Comparison of ENCODE assay signal across 10 mouse cellular contexts in genomic region chr9:106451298-106451697, GRCm38 (mm10). TPM values are rescaled to one million over a fixed set of nuclear protein-coding genes. Genes with fewer than 3 reads are reported as not detected.
DNase-seq lines count a peak whose midpoint lies in the region; ATAC-seq lines count a peak whose summit lies in the region.
"Had no signal": no experiment of that assay in that cellular context is flagged by ENCODE, and none has a peak within 500 bp of the region (broad histone marks: within the 10 kb centered on the region; RNA-seq: fewer than 3 reads in every experiment).

No protein-coding gene starts in this region.

- H3K9ac ChIP-seq in kidney, embryonic 14.5 days (ENCODE audit: low read depth, low read length), result no peak overlapping the region
- H3K9ac ChIP-seq in embryonic facial prominence, embryonic 13.5 days, result 0 out of 2 replicates have a peak overlapping the region, but pooled peaks have one; percentile 1
- no peak overlapping the region for H3K9ac ChIP-seq in liver, embryonic 13.5 days
- H3K9ac ChIP-seq: midbrain, embryonic 12.5 days had no signal

- no peak for ATAC-seq in kidney, embryonic 14.5 days (ENCODE audit: low FRiP score, low TSS enrichment)
- no peak for ATAC-seq in embryonic facial prominence, embryonic 13.5 days (ENCODE audit: insufficient number of reproducible peaks, insufficient read depth, low FRiP score, low TSS enrichment, low read depth)
- ATAC-seq in liver, embryonic 13.5 days (ENCODE audit: low read depth), result no peak

- H3K4me1 ChIP-seq in kidney, embryonic 14.5 days (ENCODE audit: control insufficient read depth, insufficient read depth, low read length), result peaks cover 68% of the 10 kb centered on the region
- peaks cover 86% of the 10 kb centered on the region for H3K4me1 ChIP-seq in embryonic facial prominence, embryonic 13.5 days
- peaks cover 91% of the 10 kb centered on the region for H3K4me1 ChIP-seq in liver, embryonic 13.5 days (replicated peaks)

- 61% methylated on average over 11 of the region's 11 CpGs for WGBS in kidney, embryonic 14.5 days
- 76% methylated on average over 11 of the region's 11 CpGs for WGBS in embryonic facial prominence, embryonic 13.5 days
- 69% methylated on average over 11 of the region's 11 CpGs for WGBS in liver, embryonic 13.5 days (ENCODE audit: insufficient replicate concordance)

- H3K9me3 ChIP-seq in kidney, embryonic 14.5 days (ENCODE audit: control insufficient read depth, low read length), result no peaks in the 10 kb centered on the region
- H3K9me3 ChIP-seq in embryonic facial prominence, embryonic 13.5 days, result no peaks in the 10 kb centered on the region
- no peaks in the 10 kb centered on the region for H3K9me3 ChIP-seq in liver, embryonic 13.5 days (replicated peaks)
- H3K9me3 ChIP-seq: midbrain, embryonic 12.5 days had no signal

- DNase-seq in cerebellum, adult 9-11 months, result peak; percentile 70
- no peak for DNase-seq in cerebellum, adult 8-10 months
- no peak for DNase-seq in kidney, adult 18-20 months
- DNase-seq in liver, embryonic 13.5 days, result no peak
- DNase-seq in urinary bladder, postnatal 25 days (ENCODE audit: low spot score), result no peak
- DNase-seq in ovary, postnatal 36 days (ENCODE audit: low spot score), result no peak
- DNase-seq: layer of hippocampus, postnatal 36 days had no signal

- H3K27ac ChIP-seq in kidney, embryonic 14.5 days (ENCODE audit: low read depth, low read length), result peak overlapping the region; percentile 32; the same call in 1 of the 2 replicates
- H3K27ac ChIP-seq in embryonic facial prominence, embryonic 13.5 days, result peak overlapping the region; percentile 68
- no peak overlapping the region for H3K27ac ChIP-seq in liver, embryonic 13.5 days
- H3K27ac ChIP-seq: midbrain, embryonic 12.5 days had no signal

- H3K4me2 ChIP-seq in kidney, embryonic 14.5 days (replicated peaks; ENCODE audit: low read depth, low read length), result peak overlapping the region; percentile 30; the same call in 1 of the 2 replicates
- peak overlapping the region; percentile 44; the same call in 1 of the 2 replicates for H3K4me2 ChIP-seq in embryonic facial prominence, embryonic 13.5 days
- H3K4me2 ChIP-seq in liver, embryonic 13.5 days, result peak overlapping the region; percentile 20; the same call in 1 of the 2 replicates

- H3K36me3 ChIP-seq in kidney, embryonic 14.5 days (ENCODE audit: control insufficient read depth, insufficient read depth, low read length), result no peaks in the 10 kb centered on the region
- H3K36me3 ChIP-seq in embryonic facial prominence, embryonic 13.5 days, result 0 out of 2 replicates have a peak, but pooled peaks cover 5% of the 10 kb centered on the region
- no peaks in the 10 kb centered on the region for H3K36me3 ChIP-seq in liver, embryonic 13.5 days

- H3K27me3 ChIP-seq in kidney, embryonic 14.5 days (ENCODE audit: control insufficient read depth, insufficient read depth, low read length), result no peaks in the 10 kb centered on the region
- H3K27me3 ChIP-seq in embryonic facial prominence, embryonic 13.5 days, result no peaks in the 10 kb centered on the region
- H3K27me3 ChIP-seq in liver, embryonic 13.5 days, result peaks cover 48% of the 10 kb centered on the region
- H3K27me3 ChIP-seq: midbrain, embryonic 12.5 days had no signal

- H3K4me3 ChIP-seq in kidney, embryonic 14.5 days (ENCODE audit: low read length), result no peak overlapping the region
- H3K4me3 ChIP-seq in embryonic facial prominence, embryonic 13.5 days, result no peak overlapping the region
- no peak overlapping the region for H3K4me3 ChIP-seq in liver, embryonic 13.5 days (replicated peaks)
- H3K4me3 ChIP-seq: midbrain, embryonic 12.5 days had no signal

RNA-seq across cellular contexts. Expression of gene Pcbp4, which starts 1.8 kb away (rescaled TPM):
- polyA plus RNA-seq in kidney, embryonic 14.5 days (2014; fragmentation: Nextera tagmentation; extraction: Ambion mirVana), result 129 and 147 TPM in 2 replicates
- polyA plus RNA-seq in embryonic facial prominence, embryonic 13.5 days (2015; fragmentation: Nextera tagmentation; extraction: Ambion mirVana), result 128 and 133 TPM in 2 replicates
- polyA plus RNA-seq in liver, embryonic 13.5 days (2015; fragmentation: Nextera tagmentation; extraction: Ambion mirVana), result 12.7 and 13.2 TPM in 2 replicates

RNA-seq across cellular contexts. Expression of gene Abhd14a, which starts 3.8 kb away (rescaled TPM):
- polyA plus RNA-seq in kidney, embryonic 14.5 days (2014; fragmentation: Nextera tagmentation; extraction: Ambion mirVana), result 50.2 and 58.8 TPM in 2 replicates
- 74.4 and 75.2 TPM in 2 replicates for polyA plus RNA-seq in embryonic facial prominence, embryonic 13.5 days (2015; fragmentation: Nextera tagmentation; extraction: Ambion mirVana)
- 24.4 and 26.3 TPM in 2 replicates for polyA plus RNA-seq in liver, embryonic 13.5 days (2015; fragmentation: Nextera tagmentation; extraction: Ambion mirVana)

RNA-seq across cellular contexts. Expression of gene Abhd14b, which starts 4.0 kb away (rescaled TPM):
- 18.7 and 25.6 TPM in 2 replicates for polyA plus RNA-seq in kidney, embryonic 14.5 days (2014; fragmentation: Nextera tagmentation; extraction: Ambion mirVana)
- polyA plus RNA-seq in embryonic facial prominence, embryonic 13.5 days (2015; fragmentation: Nextera tagmentation; extraction: Ambion mirVana), result 21.4 and 23.4 TPM in 2 replicates
- 16.7 and 18.2 TPM in 2 replicates for polyA plus RNA-seq in liver, embryonic 13.5 days (2015; fragmentation: Nextera tagmentation; extraction: Ambion mirVana)

RNA-seq across cellular contexts. Expression of gene Acy1, which starts 13.2 kb away (rescaled TPM):
- 41.1 and 44.5 TPM in 2 replicates for polyA plus RNA-seq in kidney, embryonic 14.5 days (2014; fragmentation: Nextera tagmentation; extraction: Ambion mirVana)
- 51.8 and 55.0 TPM in 2 replicates for polyA plus RNA-seq in embryonic facial prominence, embryonic 13.5 days (2015; fragmentation: Nextera tagmentation; extraction: Ambion mirVana)
- 31.2 and 32.2 TPM in 2 replicates for polyA plus RNA-seq in liver, embryonic 13.5 days (2015; fragmentation: Nextera tagmentation; extraction: Ambion mirVana)

RNA-seq across cellular contexts. Expression of gene Gpr62, which starts 14.4 kb away (rescaled TPM):
- polyA plus RNA-seq in kidney, embryonic 14.5 days (2014; fragmentation: Nextera tagmentation; extraction: Ambion mirVana), result 0.37 and 0.66 TPM in 2 replicates
- polyA plus RNA-seq in embryonic facial prominence, embryonic 13.5 days (2015; fragmentation: Nextera tagmentation; extraction: Ambion mirVana), result 0.53 TPM in 1 of 2 replicates, not detected in the other
- 0.09 TPM in 1 of 2 replicates, not detected in the other for polyA plus RNA-seq in liver, embryonic 13.5 days (2015; fragmentation: Nextera tagmentation; extraction: Ambion mirVana)
